Mouse (Mus musculus) liver, postnatal 0 days (tissue): ENCODE measurements around the gene Prol1. TPM values are rescaled to one million over a fixed set of nuclear protein-coding genes. Genes with fewer than 3 reads are reported as not detected.
"Not testable (repeated sequence)": the region's sequence is repeated elsewhere in the genome, so short reads cannot be mapped to it uniquely, and the experiment has no call there.

Experiments
- ATAC-seq: fragments of 200-750 bp; cut with Nextera tagmentation; 2 replicates; pipeline ENCODE4 v1.8.0; 2017; ENCODE audit warnings: mild to moderate bottlenecking, moderate library complexity
- DNase-seq: peaks from one replicate; pipeline ENCODE4 v3.0.0-alpha.2; 2016
- H3K27ac ChIP-seq: fragments of 300-500 bp; sonication (generic); 2 replicates; pipeline ENCODE4 v1.5.1; 2014; ENCODE audit warnings: antibody characterized with exemption, moderate library complexity, mild to moderate bottlenecking, low read depth
- H3K27me3 ChIP-seq: fragments of 300-500 bp; sonication (generic); 2 replicates; pipeline ENCODE4 v1.6.1; 2014; ENCODE audit warnings: low read length, control low read depth, mixed read lengths; ENCODE audit not compliant: insufficient read depth
- H3K36me3 ChIP-seq: fragments of 300-500 bp; sonication (generic); replicated peaks from 2 replicates; pipeline ENCODE4 v1.6.1; 2014; ENCODE audit warnings: mild to moderate bottlenecking, control low read depth, low read length, moderate library complexity, mixed read lengths; ENCODE audit not compliant: insufficient read depth
- H3K4me1 ChIP-seq: fragments of 300-500 bp; sonication (generic); 2 replicates; pipeline ENCODE4 v1.6.1; 2014; ENCODE audit warnings: antibody characterized with exemption, mild to moderate bottlenecking, control low read depth; ENCODE audit not compliant: insufficient read depth
- H3K4me2 ChIP-seq: fragments of 300-500 bp; sonication (generic); 2 replicates; pipeline ENCODE4 v1.6.1; 2014; ENCODE audit warnings: low read depth, mild to moderate bottlenecking, low read length, moderate library complexity, mixed read lengths
- H3K4me3 ChIP-seq: fragments of 300-500 bp; sonication (generic); 2 replicates; pipeline ENCODE4 v1.5.1; 2014; ENCODE audit warnings: low read depth, low read length
- H3K9ac ChIP-seq: fragments of 300-500 bp; sonication (generic); replicated peaks from 2 replicates; pipeline ENCODE4 v1.6.1; 2014; ENCODE audit warnings: mild to moderate bottlenecking, moderate library complexity
- H3K9me3 ChIP-seq: fragments of 300-500 bp; sonication (generic); 2 replicates; pipeline ENCODE4 v1.6.1; 2016; ENCODE audit warnings: mild to moderate bottlenecking, control low read depth, low read length, mixed read lengths
- CTCF ChIP-seq: sonication (generic); IDR thresholded peaks from 2 replicates; pipeline ENCODE4 v1.5.1; 2016; ENCODE audit warnings: antibody characterized with exemption, low read depth
- EP300 ChIP-seq: IDR thresholded peaks from 2 replicates; pipeline ENCODE4 v1.6.1; 2016; ENCODE audit warnings: antibody characterized with exemption, low read depth, mild to moderate bottlenecking
- WGBS: fragments of 180-500 bp; shearing (Covaris S2); extraction: QIAGEN DNeasy Blood & Tissue Kit; methylation state at CpG from one replicate; pipeline ENCODE4 v1.1.7; 2014; ENCODE audit not compliant: insufficient replicate concordance; 5-methylcytosine and 5-hydroxymethylcytosine counted together
- polyA plus RNA-seq: library from polyadenylated mRNA; unstranded; fragments of >200 nt; fragmentation: Nextera tagmentation; extraction: Ambion mirVana; gene quantifications from 2 replicates; pipeline ENCODE4 v1.2.1, GENCODE M21; 2015

Gene Prol1
- not detected in 2 replicates for polyA plus RNA-seq

DNA sequence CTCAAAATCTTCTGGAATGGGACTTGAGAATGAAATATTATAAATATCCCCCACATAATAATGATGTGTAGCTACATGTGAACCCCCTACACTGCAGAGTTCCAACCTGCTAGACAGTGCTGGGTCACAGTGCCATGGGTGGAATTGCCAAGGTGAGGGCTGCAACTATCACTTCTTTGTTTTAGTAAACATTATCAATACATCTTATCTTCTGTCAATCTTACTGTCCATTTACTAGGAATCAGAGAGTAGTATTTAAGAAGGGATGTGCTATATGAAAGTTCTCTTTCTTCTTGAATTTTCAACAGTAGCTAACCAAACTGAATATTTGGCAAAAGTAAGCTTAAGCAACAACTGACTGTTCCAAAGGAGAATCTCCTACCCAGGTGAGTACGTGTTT is at the start of gene Prol1:
TSS of gene Prol1 (plus strand) at position 301 of the 400 bp plus-strand sequence.
- no peaks in the 10 kb centered on the region for H3K36me3 ChIP-seq
- TF ChIP-seq EP300: no peak
- no peak for TF ChIP-seq CTCF
- no peak for ATAC-seq
- H3K9ac ChIP-seq: no peak within 1 kb of the TSS
- no peaks in the 10 kb centered on the region for H3K9me3 ChIP-seq
- H3K4me1 ChIP-seq: no peaks in the 10 kb centered on the region
- H3K27me3 ChIP-seq: no peaks in the 10 kb centered on the region
- no peak within 1 kb of the TSS for H3K4me2 ChIP-seq
- H3K27ac ChIP-seq: no peak within 1 kb of the TSS
- no peak within 1 kb of the TSS for H3K4me3 ChIP-seq
- WGBS: 85% methylated on average over 1 of the region's 1 CpGs
- no peak for DNase-seq

DNA sequence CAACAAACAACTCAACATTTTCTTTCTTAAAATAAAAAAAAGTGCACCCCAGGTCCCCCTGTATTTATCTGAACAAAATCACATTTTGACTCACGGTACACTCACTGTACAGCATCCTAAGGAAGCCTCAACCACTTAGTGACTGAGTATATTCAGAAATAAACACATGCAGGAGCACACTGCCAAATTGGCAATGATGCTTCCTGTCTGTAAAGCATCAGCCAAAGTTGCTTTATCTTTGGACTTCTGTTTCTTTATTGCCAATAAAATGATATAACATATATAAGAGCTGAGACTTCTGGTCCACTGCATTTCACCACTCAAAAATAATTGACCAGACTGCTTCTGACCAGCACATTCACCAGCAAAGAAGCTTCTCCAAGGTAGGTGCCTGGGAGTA is 48.5 kb upstream of the Prol1 start, which contains the start of gene Gm7714:
TSS of gene Gm7714 (plus strand) at position 301 of the 400 bp plus-strand sequence.
- WGBS: 59% methylated on average over 1 of the region's 1 CpGs
- Histone ChIP-seq H3K4me1 (no peaks in the 10 kb centered on the region), H3K9ac (no peak within 1 kb of the TSS), H3K9me3 (no peaks in the 10 kb centered on the region), H3K27me3 (no peaks in the 10 kb centered on the region), H3K27ac (no peak within 1 kb of the TSS), H3K36me3 (no peaks in the 10 kb centered on the region), H3K4me3 (no peak within 1 kb of the TSS), H3K4me2 (no peak within 1 kb of the TSS)
- no peak for ATAC-seq
- no peak for DNase-seq
- TF ChIP-seq CTCF (no peak), EP300 (no peak)

DNA sequence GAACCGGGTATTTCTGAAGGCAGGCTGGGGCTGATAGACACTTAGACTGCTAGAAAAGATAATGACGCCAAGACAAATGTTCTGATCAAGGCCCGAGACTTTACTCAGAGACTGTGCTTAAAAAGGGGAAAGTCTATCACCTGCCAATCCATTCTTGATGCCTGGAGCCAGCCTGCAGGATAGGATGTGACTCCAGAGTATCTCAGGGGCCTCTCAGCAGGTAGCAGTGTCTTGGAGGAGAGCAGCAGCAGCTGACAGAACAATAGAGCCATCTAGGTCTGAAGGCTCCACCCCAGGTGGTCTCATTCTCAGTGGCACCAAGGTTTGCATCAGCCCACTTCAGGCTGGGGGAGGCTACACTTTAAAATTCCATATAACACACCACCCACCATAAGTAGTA is 5.8 kb upstream of the Prol1 start:
- H3K4me2 ChIP-seq, H3K27me3 ChIP-seq, ATAC-seq, H3K9me3 ChIP-seq, H3K9ac ChIP-seq, DNase-seq, H3K4me3 ChIP-seq, H3K4me1 ChIP-seq, H3K27ac ChIP-seq, H3K36me3 ChIP-seq: not testable (repeated sequence)
- 60% methylated on average over 3 of the region's 3 CpGs for WGBS

DNA sequence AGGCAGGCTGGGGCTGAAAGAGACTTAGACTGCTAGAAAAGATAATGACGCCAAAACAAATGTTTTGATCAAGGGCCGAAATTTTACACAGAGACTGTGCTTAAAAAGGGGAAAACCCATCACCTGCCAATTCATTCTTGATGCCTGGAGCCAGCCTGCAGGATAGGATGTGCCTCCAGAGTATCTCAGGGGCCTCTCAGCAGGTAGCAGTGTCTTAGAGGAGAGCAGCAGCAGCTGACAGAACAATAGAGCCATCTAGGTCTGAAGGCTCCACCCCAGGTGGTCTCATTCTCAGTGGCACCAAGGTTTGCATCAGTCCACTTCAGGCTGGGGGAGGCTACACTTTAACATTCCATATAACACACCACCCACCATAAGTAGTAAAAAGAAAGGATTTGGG is 31.4 kb downstream of the Prol1 start:
- H3K27me3 ChIP-seq, H3K4me3 ChIP-seq, H3K9me3 ChIP-seq, H3K9ac ChIP-seq, ATAC-seq, DNase-seq, H3K4me2 ChIP-seq, H3K36me3 ChIP-seq, H3K4me1 ChIP-seq, H3K27ac ChIP-seq: not testable (repeated sequence)
- WGBS: 54% methylated on average over 2 of the region's 2 CpGs

DNA sequence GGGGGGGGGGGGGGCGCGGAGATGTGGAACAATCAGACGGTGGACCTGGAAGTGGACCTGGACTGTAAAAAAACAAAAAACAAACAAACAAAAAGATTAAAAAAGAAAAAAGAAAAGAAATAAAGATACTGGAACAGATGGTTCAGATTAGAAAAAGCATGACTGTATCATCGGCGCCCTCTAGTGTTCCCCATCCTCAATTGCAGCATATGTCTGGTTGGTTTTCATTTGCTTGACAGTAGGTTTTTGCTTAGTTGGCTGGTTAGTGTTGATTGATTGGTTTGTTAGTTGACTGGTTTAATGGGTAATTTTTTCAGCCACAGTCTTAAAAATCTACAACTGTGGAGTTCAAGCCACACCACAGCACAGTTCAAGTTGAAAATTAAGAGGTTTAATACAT is 47.7 kb downstream of the Prol1 start:
- Histone ChIP-seq H3K4me1 (no peaks in the 10 kb centered on the region), H3K36me3 (no peaks in the 10 kb centered on the region), H3K4me3 (no peak overlapping the region), H3K9ac (no peak overlapping the region), H3K27me3 (no peaks in the 10 kb centered on the region), H3K4me2 (no peak overlapping the region), H3K27ac (no peak overlapping the region), H3K9me3 (no peaks in the 10 kb centered on the region)
- ATAC-seq: no peak
- TF ChIP-seq EP300: no peak
- TF ChIP-seq CTCF: peak; percentile 69
- peak; percentile 38 for DNase-seq
- 4% methylated on average over 5 of the region's 5 CpGs for WGBS

DNA sequence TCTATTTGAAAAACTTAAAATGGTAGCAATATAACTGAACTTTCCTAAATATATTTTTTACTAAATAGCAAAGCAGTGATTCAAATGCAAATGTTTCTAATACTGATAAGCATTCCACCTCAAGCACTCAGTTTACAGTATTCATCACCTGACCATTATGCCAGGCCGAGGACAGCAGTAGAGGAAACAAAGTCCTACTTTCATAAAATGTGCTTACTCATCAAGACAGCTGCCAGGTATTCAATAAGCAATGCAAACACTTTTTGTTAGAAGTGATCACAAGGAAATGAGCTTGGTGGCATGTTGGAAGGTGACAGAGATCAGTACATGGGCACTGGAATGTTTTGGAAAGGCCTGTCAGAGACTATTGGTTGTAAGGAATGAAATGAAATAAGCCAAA is 49.8 kb downstream of the Prol1 start:
- Histone ChIP-seq H3K9ac (no peak overlapping the region), H3K36me3 (no peaks in the 10 kb centered on the region), H3K9me3 (no peaks in the 10 kb centered on the region), H3K4me2 (no peak overlapping the region), H3K4me3 (no peak overlapping the region), H3K4me1 (no peaks in the 10 kb centered on the region), H3K27ac (no peak overlapping the region), H3K27me3 (no peaks in the 10 kb centered on the region)
- TF ChIP-seq CTCF (no peak), EP300 (no peak)
- DNase-seq: no peak
- ATAC-seq: no peak
- 57% methylated on average over 1 of the region's 1 CpGs for WGBS

DNA sequence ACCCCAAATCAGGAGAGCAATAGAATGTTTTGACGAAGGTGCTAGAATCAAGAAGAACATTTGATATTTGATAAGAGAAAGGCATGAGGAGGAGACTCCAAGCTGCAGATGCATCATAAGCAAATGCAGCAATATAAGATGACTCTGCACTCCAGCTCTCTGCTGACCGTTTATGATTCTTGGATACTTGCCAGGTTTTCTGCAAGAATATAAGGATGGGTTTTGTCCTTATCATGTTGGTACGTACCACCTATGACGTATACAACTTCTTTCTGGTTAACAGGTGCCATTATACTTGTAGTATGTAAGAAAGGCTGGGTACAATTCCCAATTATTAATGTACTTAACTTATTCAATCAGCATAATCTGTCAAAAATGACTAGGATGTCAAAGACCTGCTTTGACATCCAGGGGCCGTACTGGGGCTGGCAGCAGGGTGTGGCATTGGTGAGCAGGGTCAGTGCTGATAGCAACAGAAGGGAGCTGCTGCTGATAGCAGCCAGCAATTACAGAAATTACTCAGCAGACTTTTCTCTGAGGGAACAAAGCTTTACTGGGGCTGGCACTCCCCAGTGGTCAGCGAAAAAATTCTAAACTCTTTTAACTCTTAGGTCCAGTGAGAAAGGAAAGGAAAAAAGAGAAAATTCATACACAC is 53.6 kb downstream of the Prol1 start:
- H3K9ac ChIP-seq: no peak overlapping the region
- no peaks in the 10 kb centered on the region for H3K27me3 ChIP-seq
- ATAC-seq (peak; percentile 73; the same call in 1 of the 2 replicates), DNase-seq (no peak)
- H3K27ac ChIP-seq: no peak overlapping the region
- H3K4me3 ChIP-seq: no peak overlapping the region
- TF ChIP-seq CTCF (no peak), EP300 (no peak)
- H3K4me2 ChIP-seq: no peak overlapping the region
- 65% methylated on average over 6 of the region's 6 CpGs for WGBS
- H3K9me3 ChIP-seq: no peaks in the 10 kb centered on the region
- no peaks in the 10 kb centered on the region for H3K36me3 ChIP-seq
- no peaks in the 10 kb centered on the region for H3K4me1 ChIP-seq
